Mouse (Mus musculus) olfactory bulb, adult 2 months (tissue): ENCODE results near the gene Wdr27. TPM values are rescaled to one million over a fixed set of nuclear protein-coding genes. Genes with fewer than 3 reads are reported as not detected.
"Not testable (repeated sequence)": the region's sequence is repeated elsewhere in the genome, so short reads cannot be mapped to it uniquely, and the experiment has no call there.

Source experiments
- H3K27ac ChIP-seq: fragments of 200-500 bp; 2 replicates; pipeline ENCODE4 v1.5.1; 2012; ENCODE audit warnings: low read depth, low read length; ENCODE audit not compliant: insufficient read depth
- H3K4me1 ChIP-seq: fragments of 200-500 bp; 2 replicates; pipeline ENCODE4 v1.6.1; 2012; ENCODE audit warnings: low read length; ENCODE audit not compliant: control insufficient read depth, insufficient read depth
- H3K4me3 ChIP-seq: fragments of 200-500 bp; 2 replicates; pipeline ENCODE4 v1.5.1; 2012; ENCODE audit warnings: mild to moderate bottlenecking, low read depth, low read length, moderate library complexity; ENCODE audit not compliant: insufficient read depth
- CTCF ChIP-seq: fragments of 200-500 bp; IDR thresholded peaks from 2 replicates; pipeline ENCODE4 v1.5.1; 2012; ENCODE audit warnings: low read depth, mild to moderate bottlenecking, low read length, moderate library complexity; ENCODE audit not compliant: insufficient read depth
- POLR2A ChIP-seq: fragments of 200-500 bp; IDR thresholded peaks from 2 replicates; pipeline ENCODE4 v1.6.1; 2012; ENCODE audit warnings: mild to moderate bottlenecking, low read depth, low read length, moderate library complexity; ENCODE audit not compliant: insufficient read depth
- WGBS: fragments of 180-500 bp; shearing (Covaris S2); methylation state at CpG from one replicate; pipeline ENCODE4 v1.1.7; 2018; 5-methylcytosine and 5-hydroxymethylcytosine counted together
- polyA plus RNA-seq: library from polyadenylated mRNA; stranded (reverse); fragments of >200 nt; gene quantifications from 2 replicates; pipeline ENCODE4 v1.2.4, GENCODE M21; 2012; ENCODE audit warnings: low replicate concordance; ENCODE audit not compliant: missing spikeins, insufficient read depth, insufficient read length

Wdr27 gene
- not detected in 2 replicates for polyA plus RNA-seq

DNA sequence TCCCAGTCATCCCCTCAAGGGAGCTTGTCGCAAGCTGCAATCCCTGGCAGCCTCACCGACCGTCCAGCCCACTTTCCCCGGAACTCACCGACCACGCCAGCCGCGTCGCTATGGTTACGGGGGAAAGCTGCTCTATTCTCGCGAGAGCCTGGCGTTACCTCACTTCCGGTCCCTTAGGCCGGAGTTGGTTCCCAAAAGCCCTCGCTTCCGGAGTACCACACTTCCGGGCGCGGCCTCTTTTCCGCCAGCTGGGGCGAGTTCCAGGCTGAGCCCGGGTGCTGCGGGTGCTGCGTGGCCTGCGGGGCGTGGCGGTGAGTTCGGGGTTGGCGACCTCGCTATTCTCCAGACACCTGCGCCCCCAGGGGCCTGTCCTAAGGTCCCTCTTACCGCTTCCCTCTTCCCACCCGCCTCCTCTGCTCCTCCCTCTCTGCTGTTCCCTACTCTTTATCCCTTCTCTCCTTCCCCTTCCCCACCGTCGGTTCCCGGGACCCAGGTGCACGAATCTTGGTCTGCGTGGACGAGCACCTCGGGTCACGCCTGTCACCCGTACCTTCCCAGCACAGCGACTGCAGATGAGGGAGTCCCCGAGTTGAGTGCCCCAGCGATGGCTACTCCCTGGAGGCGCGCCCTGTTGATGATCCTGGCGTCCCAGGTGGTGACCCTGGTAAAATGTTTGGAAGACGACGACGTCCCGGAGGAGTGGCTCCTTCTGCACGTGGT, at the start of gene Wdr27, which contains the start of gene 1600012H06Rik:
Gene Wdr27 (minus strand): TSS at position 150 of the 720 bp plus-strand sequence.
Gene 1600012H06Rik (plus strand): TSS at position 176 of the 720 bp plus-strand sequence.
- H3K27ac ChIP-seq: 0 out of 2 replicates have a peak within 1 kb of the TSS, but pooled peaks have one; percentile 9
- peak within 1 kb of the TSS; percentile 65 for H3K4me3 ChIP-seq
- TF ChIP-seq CTCF (no peak), POLR2A (peak; percentile 58)
- WGBS: under 1% methylated on average over 54 of the region's 54 CpGs
- H3K4me1 ChIP-seq: peaks cover 13% of the 10 kb centered on the region

- not testable (repeated sequence) for H3K4me3 ChIP-seq, H3K27ac ChIP-seq, H3K4me1 ChIP-seq
- no CpG with 5 or more reads among the region's 98 CpGs for WGBS
These were observed 49.7 kb upstream of the Wdr27 start for GRCm38 (mm10) chr17:14992522-14993138.

DNA sequence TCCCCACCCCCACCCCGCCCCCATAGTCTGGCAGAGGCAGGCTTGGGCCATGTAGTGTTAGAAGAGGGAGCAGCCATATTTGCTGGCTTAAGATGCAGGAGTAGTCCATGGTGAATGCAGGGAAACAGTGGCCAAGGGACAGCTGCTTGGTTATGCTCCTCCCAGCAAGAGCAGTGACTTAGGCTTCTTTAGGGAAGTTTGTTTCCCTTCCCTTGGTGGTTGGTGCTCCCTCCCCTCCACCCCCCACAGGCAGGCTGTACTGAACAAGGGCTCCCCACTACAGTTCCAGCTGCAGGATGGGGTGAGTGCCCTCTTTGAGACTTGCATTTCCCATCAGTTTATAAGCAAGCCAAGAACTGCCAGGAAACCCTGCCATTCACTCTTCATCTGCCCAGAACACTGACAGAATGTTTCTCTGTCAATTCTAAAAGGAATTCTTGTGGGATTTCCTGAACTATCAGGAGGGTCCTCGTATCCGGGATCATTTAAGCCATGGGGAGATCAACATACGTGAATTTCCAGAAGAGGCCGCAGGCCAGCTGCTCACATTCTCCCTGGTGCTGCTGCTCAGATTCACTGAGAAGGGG, 47.3 kb upstream of the Wdr27 start:
- WGBS: 68% methylated on average over 4 of the region's 5 CpGs
- H3K4me3 ChIP-seq, H3K27ac ChIP-seq, H3K4me1 ChIP-seq: not testable (repeated sequence)

DNA sequence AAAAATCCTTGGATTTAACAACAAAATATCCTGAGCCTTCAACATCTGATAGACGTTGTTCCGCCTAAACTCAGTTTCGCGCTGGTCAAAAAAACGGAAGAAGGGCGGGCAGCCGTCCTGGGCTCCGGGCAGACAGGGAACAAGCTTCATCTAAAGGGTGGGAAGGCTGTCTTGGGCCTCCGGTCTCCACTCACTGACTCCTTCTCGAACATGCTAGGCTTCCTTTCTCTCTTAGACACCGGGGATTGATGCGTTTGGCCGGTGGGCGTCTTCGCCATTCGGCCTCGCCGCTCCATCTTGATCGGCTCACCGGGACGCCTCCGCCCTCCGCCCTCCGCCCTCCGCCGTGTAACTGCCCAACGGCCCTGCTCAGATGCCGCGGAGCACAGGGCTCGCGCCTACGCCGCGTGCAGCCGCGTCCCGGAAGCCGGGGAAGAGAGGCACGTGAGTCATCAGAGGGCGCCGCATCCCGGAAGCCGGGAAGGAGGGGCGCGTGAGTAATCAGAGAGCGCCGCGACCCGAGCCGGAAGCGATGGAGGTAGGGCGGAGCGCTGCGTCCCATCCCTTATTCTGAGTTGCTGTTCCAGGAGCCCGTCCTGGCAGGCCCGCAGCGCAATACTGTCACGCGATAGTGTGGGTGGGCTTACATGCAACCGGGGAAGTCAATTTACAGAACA, 35.5 kb upstream of the Wdr27 start, which contains the start of the genes 9030025P20Rik and Gm3417:
Gene 9030025P20Rik (plus strand): TSS at position 107 of the 677 bp plus-strand sequence.
Gene Gm3417 (minus strand): TSS at position 429 of the 677 bp plus-strand sequence.
- no CpG with 5 or more reads among the region's 60 CpGs for WGBS
- H3K4me3 ChIP-seq, H3K27ac ChIP-seq, H3K4me1 ChIP-seq: not testable (repeated sequence)

- H3K4me3 ChIP-seq, H3K27ac ChIP-seq, H3K4me1 ChIP-seq: not testable (repeated sequence)
- 2% methylated on average over 4 of the region's 7 CpGs for WGBS
These were observed 34.9 kb upstream of the Wdr27 start for GRCm38 (mm10) chr17:14977718-14978361.

DNA sequence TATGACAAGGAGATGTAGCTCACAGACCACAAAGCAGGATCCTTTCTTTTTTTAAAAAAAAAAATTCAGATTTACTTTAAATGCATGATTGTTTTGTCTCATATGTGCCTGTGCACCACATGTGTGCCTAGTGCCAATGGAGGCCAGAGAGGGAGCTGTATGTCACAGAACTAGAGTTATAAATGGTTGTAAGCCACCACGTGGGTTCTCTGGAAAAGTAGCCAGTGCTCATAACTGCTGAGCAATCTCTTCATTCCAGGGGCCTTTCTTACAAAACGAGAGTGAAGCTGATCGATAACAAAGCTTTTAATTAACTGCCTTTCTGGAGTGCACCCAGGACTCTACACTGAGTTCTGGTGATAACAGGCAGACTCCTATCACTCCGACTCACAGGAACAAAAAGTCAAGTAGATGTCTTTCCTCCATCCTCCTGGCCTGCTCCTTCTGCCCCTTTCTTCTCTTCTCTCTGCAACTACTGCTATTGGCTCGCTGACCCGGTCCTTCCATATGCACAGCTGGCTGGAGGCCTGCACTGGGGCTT, 25.5 kb upstream of the Wdr27 start:
- H3K4me3 ChIP-seq, H3K27ac ChIP-seq, H3K4me1 ChIP-seq: not testable (repeated sequence)
- WGBS: no CpG with 5 or more reads among the region's 6 CpGs

DNA sequence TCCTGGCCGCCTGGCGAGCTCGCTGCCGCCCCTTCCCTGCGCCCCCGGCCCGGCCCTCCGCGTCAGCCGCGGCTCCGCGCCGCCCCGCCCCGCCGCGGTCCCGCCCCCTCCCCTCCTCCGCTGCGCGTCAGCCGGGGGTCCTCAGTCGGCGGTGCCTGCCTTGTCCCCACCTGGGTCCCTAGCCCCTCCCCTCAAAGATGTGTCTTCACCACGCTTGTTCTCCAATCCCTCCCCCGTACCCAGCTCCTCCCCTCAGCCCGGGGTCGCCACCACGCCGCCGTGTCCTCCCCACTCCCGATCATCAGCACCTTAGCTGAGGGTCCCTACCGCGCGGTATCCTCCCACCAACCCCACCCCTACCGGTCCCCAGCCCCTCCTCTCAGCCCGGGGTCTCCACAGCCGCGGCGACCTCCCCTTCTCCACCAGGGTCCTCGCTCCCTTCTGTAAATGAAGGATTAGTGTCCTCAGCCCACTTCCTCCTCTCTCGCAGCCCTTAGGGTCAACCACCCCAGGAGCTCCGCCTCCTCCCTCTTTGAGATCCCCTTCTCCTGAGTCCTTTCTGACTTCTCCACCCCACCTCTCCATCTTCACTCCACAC, 18.7 kb upstream of the Wdr27 start:
- no CpG with 5 or more reads among the region's 44 CpGs for WGBS
- not testable (repeated sequence) for H3K4me1 ChIP-seq, H3K27ac ChIP-seq, H3K4me3 ChIP-seq

DNA sequence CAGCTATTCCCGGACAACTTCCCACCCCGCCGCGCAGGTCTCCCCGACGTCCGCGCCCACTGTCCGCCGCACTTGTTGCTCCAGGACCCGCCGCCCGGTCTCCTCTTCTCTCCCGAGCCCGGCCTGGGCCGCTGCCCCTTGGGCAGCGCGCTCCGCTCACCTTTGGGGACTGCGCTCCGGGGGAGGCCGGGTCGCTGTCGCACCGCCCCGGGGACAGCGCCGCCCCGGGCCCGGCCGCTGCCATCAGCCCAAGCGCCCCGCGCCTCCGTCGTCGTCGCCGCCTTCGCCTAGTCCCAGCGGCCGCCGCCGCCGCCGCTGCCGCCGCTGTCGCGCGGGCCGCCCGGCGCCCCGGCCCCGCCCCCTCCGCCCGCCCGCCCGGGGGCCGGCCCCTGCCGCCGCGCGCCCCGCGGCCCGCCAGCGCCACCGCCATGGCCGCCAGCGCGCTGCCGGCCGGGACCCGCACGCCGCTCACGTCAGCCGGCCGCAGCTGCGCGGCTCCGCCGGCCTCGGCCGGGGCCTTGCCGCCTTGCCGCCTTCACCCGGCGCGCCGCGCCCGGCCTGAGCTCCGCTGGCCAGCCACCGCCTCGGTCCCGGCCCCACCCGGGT, 18.1 kb upstream of the Wdr27 start, which contains the start of gene Phf10:
Gene Phf10 (minus strand): TSS at position 323 of the 606 bp plus-strand sequence.
- not testable (repeated sequence) for H3K4me1 ChIP-seq, H3K27ac ChIP-seq
- 11% methylated on average over 60 of the region's 100 CpGs for whole genome bisulfite sequencing
- peak within 1 kb of the TSS; percentile 93 for H3K4me3 ChIP-seq
